Mouse (Mus musculus) thymus, adult 2 months (tissue): ENCODE measurements around the gene Pla2g15. TPM values are rescaled to one million over a fixed set of nuclear protein-coding genes. Genes with fewer than 3 reads are reported as not detected.
"Not testable (repeated sequence)": the region's sequence is repeated elsewhere in the genome, so short reads cannot be mapped to it uniquely, and the experiment has no call there.

Experiments
- DNase-seq: peaks from one replicate; pipeline ENCODE4 v3.0.0; 2021
- H3K27ac ChIP-seq: fragments of 200-500 bp; 2 replicates; pipeline ENCODE4 v1.5.1; 2012; ENCODE audit warnings: low read length, control low read depth; ENCODE audit not compliant: control insufficient read depth, insufficient read depth
- H3K27me3 ChIP-seq: fragments of 200-500 bp; 2 replicates; pipeline ENCODE4 v1.6.1; 2012; ENCODE audit warnings: mild to moderate bottlenecking, low read length, moderate library complexity, mixed read lengths; ENCODE audit not compliant: control insufficient read depth, insufficient read depth
- H3K36me3 ChIP-seq: fragments of 200-500 bp; 2 replicates; pipeline ENCODE4 v1.6.1; 2012; ENCODE audit warnings: mild to moderate bottlenecking, low read length, moderate library complexity; ENCODE audit not compliant: control insufficient read depth, insufficient read depth
- H3K4me1 ChIP-seq: fragments of 200-500 bp; replicated peaks from 2 replicates; pipeline ENCODE4 v1.6.1; 2012; ENCODE audit warnings: low read length; ENCODE audit not compliant: control insufficient read depth, insufficient read depth
- H3K4me3 ChIP-seq: fragments of 200-500 bp; 2 replicates; pipeline ENCODE4 v1.5.1; 2012; ENCODE audit warnings: mild to moderate bottlenecking, low read length, control low read depth, moderate library complexity; ENCODE audit not compliant: control insufficient read depth, insufficient read depth
- CTCF ChIP-seq: fragments of 200-500 bp; IDR thresholded peaks from 2 replicates; pipeline ENCODE4 v1.5.1; 2012; ENCODE audit warnings: mild to moderate bottlenecking, control low read depth, low read length, moderate library complexity, borderline replicate concordance; ENCODE audit not compliant: control insufficient read depth, poor library complexity, insufficient read depth; ENCODE audit errors: extremely low read depth
- POLR2A ChIP-seq: fragments of 200-500 bp; IDR thresholded peaks from 2 replicates; pipeline ENCODE4 v1.6.1; 2012; ENCODE audit warnings: mild to moderate bottlenecking, low read length, control low read depth, moderate library complexity; ENCODE audit not compliant: control insufficient read depth, poor library complexity, insufficient read depth; ENCODE audit errors: extremely low read depth
- WGBS: fragments of 180-500 bp; shearing (Covaris S2); methylation state at CpG from one replicate; pipeline ENCODE4 v1.1.7; 2018; 5-methylcytosine and 5-hydroxymethylcytosine counted together
- polyA plus RNA-seq: library from polyadenylated mRNA; depleted of rRNA; stranded (reverse); fragments of >200 nt; gene quantifications from 2 replicates; pipeline ENCODE4 v1.2.3, GENCODE M21; 2012

Gene Pla2g15
- polyA plus RNA-seq, 1 experiment: 18.2 TPM

GRCm38 (mm10) chr8:106191639-106192038, 41.4 kb downstream of the Pla2g15 start:
- no peak overlapping the region for H3K27ac ChIP-seq
- no peak for DNase-seq
- TF ChIP-seq POLR2A (no peak), CTCF (no peak)
- 97% methylated on average over 5 of the region's 5 CpGs for WGBS
- H3K4me3 ChIP-seq: no peak overlapping the region
- H3K27me3 ChIP-seq: no peaks in the 10 kb centered on the region
- no peaks in the 10 kb centered on the region for H3K4me1 ChIP-seq
- peaks cover 18% of the 10 kb centered on the region for H3K36me3 ChIP-seq

- peaks cover 31% of the 10 kb centered on the region for H3K36me3 ChIP-seq
- WGBS: 95% methylated on average over 6 of the region's 6 CpGs
- TF ChIP-seq CTCF (no peak), POLR2A (no peak)
- H3K4me3 ChIP-seq: no peak overlapping the region
- no peaks in the 10 kb centered on the region for H3K4me1 ChIP-seq
- no peak for DNase-seq
- H3K27ac ChIP-seq: no peak overlapping the region
- H3K27me3 ChIP-seq: no peaks in the 10 kb centered on the region
Measured at GRCm38 (mm10) chr8:106193162-106193561, 43.0 kb downstream of the Pla2g15 start.

GRCm38 (mm10) chr8:106194062-106194461, 43.9 kb downstream of the Pla2g15 start:
- 93% methylated on average over 5 of the region's 5 CpGs for WGBS
- no peak overlapping the region for H3K27ac ChIP-seq
- DNase-seq: no peak

GRCm38 (mm10) chr8:106198741-106199140, 48.5 kb downstream of the Pla2g15 start:
- peaks cover 64% of the 10 kb centered on the region for H3K36me3 ChIP-seq
- H3K27me3 ChIP-seq: no peaks in the 10 kb centered on the region
- H3K27ac ChIP-seq: no peak overlapping the region
- DNase-seq: peak; percentile 47
- H3K4me3 ChIP-seq: no peak overlapping the region
- WGBS: 38% methylated on average over 1 of the region's 1 CpGs
- TF ChIP-seq POLR2A (no peak), CTCF (no peak)
- no peaks in the 10 kb centered on the region for H3K4me1 ChIP-seq

More at GRCm38 (mm10) chr8:106194062-106194461, 43.9 kb downstream of the Pla2g15 start:
- Histone ChIP-seq H3K27me3 (no peaks in the 10 kb centered on the region), H3K4me3 (no peak overlapping the region), H3K36me3 (peaks cover 33% of the 10 kb centered on the region), H3K4me1 (no peaks in the 10 kb centered on the region)
- no peak for TF ChIP-seq POLR2A
- no peak for TF ChIP-seq CTCF

- not testable (repeated sequence) for H3K4me3 ChIP-seq, H3K27me3 ChIP-seq, H3K27ac ChIP-seq, DNase-seq, H3K4me1 ChIP-seq
- peaks cover 71% of the 10 kb centered on the region for H3K36me3 ChIP-seq
- WGBS: 96% methylated on average over 3 of the region's 3 CpGs
Measured at GRCm38 (mm10) chr8:106199596-106199995, 49.4 kb downstream of the Pla2g15 start.

GRCm38 (mm10) chr8:106210035-106210731, 60.0 kb downstream of the Pla2g15 start:
- peak; percentile 38 for DNase-seq
- Histone ChIP-seq H3K36me3 (no peaks in the 10 kb centered on the region), H3K27me3 (no peaks in the 10 kb centered on the region), H3K4me3 (peak overlapping the region; percentile 82), H3K4me1 (0 out of 2 replicates have a peak, but pooled peaks cover 3% of the 10 kb centered on the region), H3K27ac (no peak overlapping the region)
- no peak for TF ChIP-seq CTCF
- TF ChIP-seq POLR2A: no peak
- 1% methylated on average over 35 of the region's 35 CpGs for WGBS
